In genomic region chrX:13656721-13657120, GRCm38 (mm10) we compare ENCODE assay signal across 8 mouse cellular contexts. TPM values are rescaled to one million over a fixed set of nuclear protein-coding genes. Genes with fewer than 3 reads are reported as not detected.
DNase-seq lines count a peak whose midpoint lies in the region; ATAC-seq and TF ChIP-seq lines count a peak whose summit lies in the region.

No protein-coding gene starts in this region.

- H3K27me3 ChIP-seq in heart, embryonic 10.5 days (ENCODE audit: insufficient read depth, poor library complexity, severe bottlenecking) = no peaks in the 10 kb centered on the region
- no peaks in the 10 kb centered on the region for H3K27me3 ChIP-seq in spleen, adult 2 months (ENCODE audit: control insufficient read depth, insufficient read depth, low read length)

- no peak overlapping the region for H3K4me3 ChIP-seq in heart, embryonic 10.5 days
- H3K4me3 ChIP-seq in spleen, adult 2 months (ENCODE audit: extremely low read depth, insufficient read depth, insufficient read length) = no peak overlapping the region

- H3K27ac ChIP-seq in heart, embryonic 10.5 days = no peak overlapping the region
- H3K27ac ChIP-seq in spleen, adult 2 months (ENCODE audit: insufficient read depth, low read length) = no peak overlapping the region

- TF ChIP-seq POLR2A in spleen, adult 2 months (IDR thresholded peaks at IDR 0.05; ENCODE audit: low read depth, low read length) = no peak

- 6% methylated on average over 1 of the region's 1 CpGs for WGBS in heart, embryonic 10.5 days
- 0% methylated on average over 1 of the region's 1 CpGs for WGBS in spleen, adult 2 months

- no peak for TF ChIP-seq CTCF in spleen, adult 2 months (IDR thresholded peaks at IDR 0.05; ENCODE audit: extremely low read depth, insufficient read depth, insufficient read length, insufficient replicate concordance)

- ATAC-seq in megakaryocyte-erythroid progenitor cell, adult 5-6 weeks (replicated peaks; ENCODE audit: low FRiP score, low TSS enrichment, poor library complexity, severe bottlenecking) = no peak

- no peaks in the 10 kb centered on the region for H3K9me3 ChIP-seq in heart, embryonic 10.5 days

- H3K4me1 ChIP-seq in heart, embryonic 10.5 days = no peaks in the 10 kb centered on the region
- H3K4me1 ChIP-seq in spleen, adult 2 months (ENCODE audit: control insufficient read depth, insufficient read depth, insufficient read length) = peaks cover 12% of the 10 kb centered on the region; the same call in 1 of the 2 replicates

- peak; percentile 32 to 73 for DNase-seq in heart, adult 18-20 months
- no peak for DNase-seq in heart, embryonic 10.5 days (ENCODE audit: low spot score)
- peak; percentile 44 to 47 for DNase-seq in spleen, adult 2 months (ENCODE audit: low read depth in 1 of 2, low spot score in 2 of 2)
- DNase-seq in spleen, adult 12 weeks (ENCODE audit: low spot score) = no peak
- peak; percentile 60 for DNase-seq in c-Kit-positive CD71-positive TER-119-positive erythroid progenitor cells, embryonic 14.5 days (ENCODE audit: low spot score)
- peak; percentile 70 for DNase-seq in heart, postnatal 4 days
- peak; percentile 84 for DNase-seq in lung, postnatal 36 days

- no peaks in the 10 kb centered on the region for H3K36me3 ChIP-seq in heart, embryonic 10.5 days
- no peaks in the 10 kb centered on the region for H3K36me3 ChIP-seq in spleen, adult 2 months (ENCODE audit: control insufficient read depth, insufficient read depth, low read length)

RNA-seq across cellular contexts. Expression of gene Gpr82, which starts 4.4 kb away (rescaled TPM):
- not detected for total RNA-seq in heart, adult 18-20 months (2021)
- polyA plus RNA-seq in heart, embryonic 10.5 days (2016; fragmentation: Nextera tagmentation; extraction: Ambion mirVana) = 0.12 and 0.20 TPM in 2 replicates
- polyA plus RNA-seq in spleen, adult 2 months (2012; rRNA removed) = 0.11 and 0.18 TPM in 2 replicates
- total RNA-seq in heart, postnatal 4 days (2021) = not detected
- 0.92 TPM in 1 of 2 replicates, not detected in the other for total RNA-seq in megakaryocyte-erythroid progenitor cell, adult 5-6 weeks (2014; fragmentation: Nextera tagmentation)
- total RNA-seq in megakaryocyte-erythroid progenitor cell, adult 5-6 weeks (2017) = not detected in 2 replicates

RNA-seq across cellular contexts. Expression of gene Gpr34, which starts 24.8 kb away (rescaled TPM):
- 1 to 10 TPM in 1 of 2 experiments, under 1 TPM in 1; 0.79 to 1.5 TPM for total RNA-seq in heart, adult 18-20 months (2021)
- polyA plus RNA-seq in heart, embryonic 10.5 days (2016; fragmentation: Nextera tagmentation; extraction: Ambion mirVana) = 0.12 and 0.64 TPM in 2 replicates
- 0.54 and 0.58 TPM in 2 replicates for polyA plus RNA-seq in spleen, adult 2 months (2012; rRNA removed)
- total RNA-seq in heart, postnatal 4 days (2021) = 1 to 10 TPM; 1.1 TPM
- not detected in 2 replicates for total RNA-seq in megakaryocyte-erythroid progenitor cell, adult 5-6 weeks (2014; fragmentation: Nextera tagmentation)
- not detected in 2 replicates for total RNA-seq in megakaryocyte-erythroid progenitor cell, adult 5-6 weeks (2017)

Comparison
In these comparisons a context has a peak if more than half of its experiments do, and no peak if none do; other contexts are left out.
1. DNase-seq: peak in heart, adult 18-20 months (2 of 2), spleen, adult 2 months (2 of 2), c-Kit-positive CD71-positive TER-119-positive erythroid progenitor cells, embryonic 14.5 days (single experiment), heart, postnatal 4 days (single experiment) and lung, postnatal 36 days (single experiment); none in heart, embryonic 10.5 days (single experiment) and spleen, adult 12 weeks (single experiment).